Mouse (Mus musculus) frontal cortex, postnatal 14 days (tissue): ENCODE data around the gene Krtap7-1.
A peak's percentile ranks its signal among the peaks of the same experiment; 100 is the strongest.

ENCODE experiments used
- DNase-seq, 2 experiments: peaks; one replicate each; pipeline ENCODE4 v3.0.0; 2022; ENCODE audit warnings: low spot score in 2 of 2

Krtap7-1 gene

DNA sequence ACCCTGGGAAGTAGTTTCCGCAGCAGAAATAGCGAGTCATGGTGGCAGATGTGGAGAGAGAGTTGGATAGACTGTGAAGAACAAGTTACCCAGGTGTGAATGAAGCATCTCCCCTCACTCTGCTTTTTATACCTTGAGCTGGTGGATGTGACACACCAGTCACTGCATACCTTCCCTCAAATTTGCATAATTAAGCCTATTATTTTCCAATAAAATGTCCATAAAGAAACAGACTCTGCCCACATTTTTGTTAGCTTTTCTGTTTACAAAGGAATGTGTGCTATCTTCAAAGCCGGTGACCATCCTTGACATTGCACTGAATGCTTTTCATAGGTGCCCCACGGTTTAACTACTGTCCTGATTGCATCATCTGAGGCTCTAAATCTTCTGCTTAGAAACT lies at the start of gene Krtap7-1:
TSS of gene Krtap7-1 (minus strand) at position 101 of the 400 bp plus-strand sequence.
- no peak for DNase-seq

DNA sequence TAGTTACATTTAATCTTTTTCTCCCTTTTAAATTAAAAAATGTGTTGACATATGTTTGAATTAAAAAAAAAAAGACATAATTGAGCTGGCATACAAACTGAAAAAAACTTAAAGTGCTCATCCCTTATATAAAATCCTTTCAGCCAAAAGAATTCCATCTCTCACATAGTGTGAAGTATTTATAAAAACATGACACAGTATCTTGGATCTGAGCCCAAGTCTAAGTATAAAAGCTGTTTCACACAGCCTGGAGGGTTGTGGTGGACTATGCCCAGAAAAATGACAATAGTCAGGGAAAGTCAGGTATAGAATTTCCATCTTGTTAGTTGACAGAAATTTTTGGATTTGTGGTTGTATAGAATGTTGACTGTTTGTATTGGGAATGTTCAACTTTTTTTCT lies 42.2 kb upstream of the Krtap7-1 start:
- DNase-seq, result no peak

DNA sequence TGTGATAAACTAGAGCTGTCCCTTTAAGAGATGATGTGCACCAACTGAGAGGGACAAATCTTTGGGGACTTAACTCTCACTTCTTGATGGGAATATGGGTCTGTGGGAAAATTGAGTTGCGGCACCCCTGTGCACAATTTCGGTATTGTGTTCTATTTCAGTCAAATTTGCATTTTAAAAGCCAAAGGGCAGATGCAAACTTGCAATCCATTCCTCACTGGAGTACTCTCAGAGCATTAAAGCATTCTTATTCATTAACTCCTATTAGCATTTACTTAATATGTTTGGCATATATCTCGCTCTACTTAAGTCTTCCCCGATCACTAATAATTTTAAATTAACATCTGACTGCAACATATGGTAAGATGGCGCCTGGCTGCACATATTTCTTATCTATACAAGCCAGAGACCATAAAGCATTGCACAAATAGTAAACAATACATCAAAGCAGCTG lies 29.9 kb upstream of the Krtap7-1 start:
- DNase-seq, result no peak

DNA sequence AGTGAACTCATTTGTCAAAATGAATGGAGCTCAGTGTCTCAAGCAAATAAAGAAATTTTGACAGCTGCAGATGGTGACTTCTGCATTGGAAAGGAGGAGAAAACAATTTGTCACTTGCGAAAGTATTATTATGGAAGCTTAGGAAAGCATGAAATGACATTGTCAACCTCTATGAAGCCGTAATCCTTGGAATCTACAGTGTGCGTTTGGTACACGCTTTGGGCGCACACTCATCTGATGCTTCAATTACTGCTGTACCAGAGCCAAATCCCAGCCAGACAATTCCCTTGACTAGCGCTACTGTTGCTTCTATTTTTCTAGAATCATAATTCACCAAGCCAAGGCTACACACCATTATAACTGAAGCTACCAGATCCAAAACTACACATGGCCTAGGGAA lies 29.2 kb upstream of the Krtap7-1 start:
- no peak for DNase-seq

DNA sequence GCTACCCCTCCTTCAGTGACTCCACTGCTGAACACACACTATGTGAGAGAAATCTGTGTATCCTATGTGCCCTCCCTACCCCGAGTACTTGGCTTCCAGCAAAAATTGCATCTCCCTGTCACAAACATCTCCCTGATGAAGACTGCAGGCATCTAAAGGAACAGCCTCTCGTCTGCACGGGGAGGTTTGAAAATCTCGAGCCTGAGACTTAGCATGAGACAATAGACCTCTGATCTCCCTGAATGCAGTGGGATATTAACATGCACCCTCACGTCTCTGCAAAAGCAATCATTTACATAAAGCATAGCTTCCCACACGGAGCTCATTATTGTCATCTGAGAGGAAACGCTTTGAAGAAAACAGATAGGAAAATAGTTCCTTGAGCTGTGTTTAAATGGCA lies 22.4 kb upstream of the Krtap7-1 start:
- DNase-seq, result peak; percentile 18 to 20

DNA sequence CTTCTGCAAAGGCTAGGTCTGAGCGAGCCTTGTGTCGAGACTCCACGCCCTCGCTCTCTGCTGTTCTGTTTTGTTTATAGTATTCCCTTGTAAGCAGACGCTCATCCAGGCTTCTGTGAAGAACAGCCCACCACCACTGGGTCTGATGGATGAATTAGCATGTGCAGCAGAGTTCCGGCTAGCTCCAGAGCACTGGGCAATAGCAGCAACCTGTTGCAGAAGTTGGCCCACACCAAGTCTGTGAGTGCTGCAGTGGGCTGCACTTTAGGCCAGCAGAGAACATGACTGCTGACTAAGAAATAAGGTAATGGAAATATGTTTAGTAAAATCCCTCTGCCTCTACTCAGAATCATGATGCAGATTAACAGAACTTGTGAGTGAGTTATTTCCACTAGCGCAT lies 21.7 kb upstream of the Krtap7-1 start:
- DNase-seq, result no peak

DNA sequence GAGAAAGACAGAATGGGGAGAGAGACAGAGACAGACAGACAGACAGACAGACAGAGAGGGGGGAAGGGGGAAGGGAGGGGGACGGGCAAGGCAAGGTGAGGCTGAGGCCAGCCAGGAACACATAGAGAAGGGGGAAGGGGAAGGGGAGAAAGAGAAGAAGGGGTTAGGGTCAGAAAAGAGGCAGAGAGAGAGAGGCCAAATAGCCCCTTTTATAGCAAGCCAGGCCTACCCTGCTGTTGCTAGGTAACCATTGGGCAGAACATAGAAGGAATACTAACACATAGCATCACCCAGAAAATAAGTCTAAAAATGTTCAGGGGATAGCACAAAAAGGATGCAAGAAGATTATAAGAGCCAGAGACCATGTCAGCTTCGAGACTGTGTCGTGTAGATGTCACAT lies 20.3 kb upstream of the Krtap7-1 start:
- no peak for DNase-seq

DNA sequence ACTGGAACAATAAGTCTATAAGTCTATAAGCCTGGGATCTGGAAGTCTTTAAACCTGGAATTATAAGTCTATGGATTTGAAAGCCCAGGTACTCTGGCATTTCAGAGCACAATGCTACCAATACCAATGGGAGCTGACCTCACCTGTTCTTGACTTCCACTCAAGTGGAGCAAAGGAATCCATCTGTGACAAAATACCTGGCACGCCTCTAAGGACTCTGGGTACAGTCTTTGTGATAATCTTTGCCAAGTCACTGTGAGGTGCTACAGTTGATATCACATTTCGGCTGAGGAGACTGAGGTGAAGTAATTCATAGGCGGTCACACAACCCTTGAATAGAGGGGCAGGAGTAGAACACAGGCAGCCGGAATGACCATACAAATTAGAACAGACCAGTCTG lies 12.9 kb upstream of the Krtap7-1 start:
- DNase-seq, result no peak

DNA sequence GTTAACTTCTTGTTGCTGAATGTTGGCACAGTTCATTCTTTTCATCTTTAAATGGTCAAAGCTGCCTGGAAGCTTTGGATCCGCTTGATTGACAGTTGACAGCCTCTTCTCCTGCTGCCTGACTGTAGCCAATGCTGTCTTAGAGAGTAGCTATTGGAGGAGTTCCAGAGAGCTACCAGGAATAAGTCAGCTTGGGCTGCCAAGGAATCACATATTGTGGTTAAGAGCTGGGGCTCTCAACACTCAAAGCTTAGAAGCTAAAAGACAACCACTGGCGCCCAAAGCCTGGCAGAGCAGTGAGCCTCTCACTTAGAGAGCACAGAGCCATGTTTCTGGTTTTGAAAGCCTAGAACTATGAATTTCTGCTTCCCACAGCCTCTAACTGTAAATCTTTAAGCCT lies 12.4 kb upstream of the Krtap7-1 start:
- no peak for DNase-seq

DNA sequence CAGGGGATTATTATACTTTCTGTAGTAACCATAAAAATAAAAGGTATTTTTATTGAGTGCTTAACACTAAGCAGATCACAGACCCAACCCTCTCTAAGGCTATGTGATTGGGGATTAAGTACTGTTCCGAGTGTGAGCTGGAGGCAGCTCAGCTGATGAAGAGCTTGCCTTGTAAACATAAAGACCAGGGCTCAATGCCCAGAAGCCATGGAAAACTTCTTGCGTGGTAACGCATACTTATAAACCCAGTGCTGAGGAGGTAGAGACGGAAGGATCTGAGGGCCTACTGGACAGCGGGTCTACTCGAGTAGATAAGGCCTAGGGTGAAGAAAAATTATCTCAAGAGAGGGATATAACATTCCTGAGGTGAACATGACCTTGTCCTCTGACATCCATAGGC lies 12.0 kb upstream of the Krtap7-1 start:
- no peak for DNase-seq

DNA sequence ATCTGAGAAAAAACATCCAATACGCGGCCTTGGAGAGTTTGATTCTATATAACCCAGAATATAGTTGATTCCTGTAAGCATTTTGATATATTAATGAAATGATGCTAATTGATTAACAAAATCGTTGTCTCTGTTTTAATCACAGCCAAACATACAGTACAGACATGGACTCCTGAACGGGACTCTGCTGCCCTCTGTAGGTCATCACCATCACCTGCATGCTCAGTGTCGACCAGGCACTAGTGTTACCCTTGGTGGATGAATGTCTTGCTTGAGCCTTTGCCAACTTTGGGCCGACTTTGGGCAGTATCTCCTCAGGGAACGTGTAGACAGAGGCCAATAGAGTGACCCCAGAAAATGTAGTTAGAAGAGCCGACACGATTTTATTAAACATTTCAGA lies 9.5 kb upstream of the Krtap7-1 start:
- DNase-seq, result peak in 1 of 2 experiments; percentile 13

DNA sequence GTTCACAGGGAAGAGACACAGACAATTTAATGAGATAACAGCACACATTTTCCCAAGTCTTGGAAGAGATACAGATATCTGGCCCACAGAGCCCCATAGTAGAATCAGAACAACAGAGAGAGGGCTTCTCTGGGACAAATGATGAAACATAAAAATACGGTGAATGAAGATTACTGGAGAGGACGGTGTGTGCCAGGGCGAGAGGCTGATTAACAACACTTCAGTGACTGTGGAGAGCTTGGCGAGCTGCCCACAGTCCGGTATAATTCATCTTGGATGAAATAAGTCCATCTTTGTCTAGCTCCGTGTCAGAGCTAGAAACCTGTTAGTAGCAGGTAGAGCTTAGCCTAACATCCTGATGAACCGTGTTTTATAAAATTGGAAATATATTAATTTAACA lies 5.3 kb upstream of the Krtap7-1 start:
- DNase-seq, result no peak

DNA sequence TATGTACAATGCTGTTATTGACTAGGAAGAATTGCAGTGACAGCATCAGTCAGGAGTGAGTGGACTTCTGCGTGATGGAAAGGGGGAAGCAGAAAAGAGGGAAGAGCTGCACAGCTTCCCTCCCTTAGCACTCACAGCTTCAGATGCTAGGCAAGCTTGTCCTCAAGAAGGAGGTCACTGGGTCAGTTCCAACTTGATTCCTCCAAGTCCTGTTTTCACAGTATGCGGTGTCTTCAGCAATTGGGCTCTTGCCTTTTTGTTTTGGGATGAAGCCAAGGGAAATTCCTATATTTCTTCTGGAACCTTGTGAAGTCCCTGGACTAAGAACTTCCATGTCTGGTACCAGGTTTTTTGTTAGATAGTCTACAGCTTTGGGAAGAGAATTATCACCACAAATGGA lies 4.6 kb downstream of the Krtap7-1 start:
- no peak for DNase-seq

DNA sequence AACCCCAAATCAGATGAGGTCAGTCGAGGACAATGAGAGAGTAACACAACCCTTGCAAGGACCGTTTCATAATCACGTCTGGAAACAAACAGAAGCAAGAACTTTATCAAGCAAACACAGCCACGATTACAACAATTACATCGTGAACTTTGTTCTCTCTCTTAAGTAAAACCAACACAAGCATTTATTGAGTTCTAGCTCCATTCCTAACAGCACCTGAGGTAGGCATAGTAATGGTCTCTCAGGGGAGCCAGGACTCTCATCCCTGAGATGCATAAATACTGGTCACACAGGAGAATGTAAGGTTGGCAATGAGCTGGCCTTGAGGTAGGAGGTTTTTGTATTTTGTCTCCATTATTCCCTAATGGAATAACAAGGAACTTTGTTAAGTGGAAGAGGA lies 6.3 kb downstream of the Krtap7-1 start:
- DNase-seq, result no peak

DNA sequence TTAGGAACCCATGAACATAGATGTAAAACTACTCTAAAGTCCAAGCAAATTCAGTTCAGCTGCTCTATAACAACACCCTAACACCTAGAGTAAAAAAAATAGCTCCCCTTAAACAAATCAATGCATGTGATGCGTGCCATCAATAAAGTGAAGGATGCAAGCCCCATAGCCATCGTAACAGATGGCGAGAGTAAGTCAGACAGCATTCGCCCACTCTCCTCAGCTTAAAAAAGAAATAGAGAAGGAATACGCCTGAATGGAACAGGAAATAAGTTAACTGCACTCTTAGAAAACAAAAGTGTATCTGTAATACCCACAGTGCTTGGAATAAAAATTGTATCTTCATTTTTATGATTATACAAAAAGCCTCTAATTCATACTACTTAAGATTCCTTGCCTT lies 11.1 kb downstream of the Krtap7-1 start:
- DNase-seq, result no peak

DNA sequence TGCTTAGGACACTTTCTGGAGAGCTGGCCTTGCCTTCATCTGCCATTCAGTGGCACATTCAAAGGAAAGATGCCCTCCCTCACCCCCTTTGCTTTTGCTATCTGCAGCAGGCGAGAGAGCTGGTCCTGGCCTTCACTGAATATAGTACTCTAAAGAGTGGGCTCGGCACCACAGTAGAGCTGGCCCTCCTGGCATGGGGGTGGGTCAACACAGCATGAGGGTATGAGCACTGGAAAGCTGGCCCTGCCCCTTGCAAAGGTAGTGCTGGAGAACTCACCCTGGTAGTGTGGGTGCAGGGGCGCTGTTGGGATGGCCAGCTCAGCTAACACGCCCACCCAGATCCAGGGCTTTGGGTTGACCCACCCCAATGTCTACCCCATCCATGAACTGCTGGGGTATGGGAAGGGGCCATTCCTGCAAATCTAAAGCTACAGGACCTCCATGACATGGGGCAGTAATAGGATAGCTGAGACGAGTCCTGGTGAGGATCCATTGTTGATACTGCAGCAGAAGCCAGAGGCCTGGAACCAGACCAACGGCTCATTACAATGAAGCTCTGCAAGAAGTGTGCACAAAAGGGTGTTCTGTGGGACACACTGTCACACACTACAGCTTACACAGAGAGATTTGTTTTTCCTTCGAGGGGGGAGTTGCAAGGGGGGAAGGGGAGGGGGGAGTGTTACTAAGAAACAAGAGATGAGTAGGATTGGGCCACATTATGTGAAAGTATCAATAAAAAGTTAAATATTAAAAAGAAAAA lies 12.5 kb downstream of the Krtap7-1 start:
- DNase-seq, result no peak

DNA sequence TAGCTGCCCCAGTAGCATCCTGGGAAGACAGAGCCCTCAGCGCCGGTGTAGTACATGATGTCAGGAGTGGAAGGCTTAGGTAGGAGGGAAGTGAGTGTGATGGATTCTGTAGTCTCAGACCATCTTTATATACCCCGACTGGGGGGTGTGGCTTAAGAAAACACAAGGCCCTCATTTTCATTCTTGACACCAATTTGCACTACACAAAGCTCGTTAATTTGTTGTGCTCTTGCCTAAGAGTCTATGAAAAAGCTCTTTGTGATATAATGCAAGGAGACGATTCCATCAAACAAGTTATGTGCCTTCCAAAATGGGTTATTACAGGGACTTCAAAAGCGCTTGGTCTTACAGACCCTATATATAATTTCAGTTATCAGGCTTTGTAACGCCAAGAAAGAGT lies 20.3 kb downstream of the Krtap7-1 start, which contains the start of gene Krtap8-1:
TSS of gene Krtap8-1 (minus strand) at position 101 of the 400 bp plus-strand sequence.
- no peak for DNase-seq

DNA sequence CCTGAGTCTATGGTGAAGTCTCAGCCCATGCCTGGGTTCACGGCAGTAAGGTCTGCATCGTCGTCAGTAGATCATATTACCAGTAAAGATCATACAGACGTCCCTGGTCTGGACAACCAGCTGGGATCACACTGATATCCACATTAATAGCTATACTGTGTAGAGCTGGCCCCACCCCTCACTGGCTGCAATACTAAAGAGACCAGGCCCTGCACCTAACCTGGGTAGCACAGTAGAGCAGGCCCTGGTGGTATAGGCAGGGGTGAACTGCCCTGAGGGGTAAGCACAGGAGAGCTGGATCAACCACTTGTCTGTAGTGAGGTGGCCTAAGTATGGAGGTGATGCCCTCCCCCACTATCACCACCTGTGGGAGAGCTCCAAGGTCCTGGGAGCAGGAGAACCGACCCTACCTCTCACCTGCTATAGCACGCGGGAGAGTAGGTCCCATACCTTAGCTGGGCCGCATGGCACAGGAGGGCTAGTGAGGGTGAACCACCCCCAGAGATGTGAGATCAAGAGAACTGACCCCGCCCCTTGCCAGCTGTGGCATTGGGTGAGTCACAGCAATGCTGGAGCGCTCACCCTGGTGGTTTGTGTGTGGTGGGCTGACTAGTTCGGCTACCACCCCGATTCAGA lies 30.3 kb downstream of the Krtap7-1 start:
- DNase-seq, result no peak

DNA sequence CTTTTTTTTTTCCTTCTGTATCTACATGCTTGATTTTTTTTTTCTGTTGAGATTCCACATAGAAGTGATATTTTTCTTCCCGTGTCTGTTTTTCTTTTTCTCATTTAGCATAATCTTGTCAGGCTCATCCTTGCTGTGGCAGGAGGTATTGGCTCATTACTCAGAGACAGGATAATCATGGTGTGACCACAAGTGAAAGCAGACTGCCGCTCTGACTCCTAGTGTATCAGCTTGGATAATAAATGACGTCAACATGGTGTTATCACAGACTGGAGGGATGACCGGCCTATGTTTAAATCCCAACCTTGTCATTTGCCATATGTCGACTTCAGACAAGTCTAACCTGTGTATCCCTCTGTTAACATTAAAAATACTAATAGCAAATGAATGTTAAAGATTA lies 46.9 kb downstream of the Krtap7-1 start:
- DNase-seq, result no peak
